Mouse (Mus musculus) spleen, adult 2 months (tissue): Measurements from ENCODE around the gene Lig4.

Source experiments
- CTCF ChIP-seq: fragments of 200-500 bp; IDR thresholded peaks from 2 replicates; pipeline ENCODE4 v1.5.1; 2011; ENCODE audit warnings: mild to moderate bottlenecking, inconsistent platforms; ENCODE audit not compliant: insufficient read depth, insufficient read length, insufficient replicate concordance; ENCODE audit errors: extremely low read depth
- POLR2A ChIP-seq: fragments of 200-500 bp; IDR thresholded peaks from 2 replicates; pipeline ENCODE4 v1.6.1; 2011; ENCODE audit warnings: low read depth, low read length, inconsistent platforms

- TF ChIP-seq CTCF (no peak), POLR2A (no peak)
Measured at GRCm38 (mm10) chr8:9935574-9935973, 41.9 kb downstream of the Lig4 start.
